Mouse (Mus musculus): ENCODE data around the gene Rnf144b.

Gene Rnf144b

DNA sequence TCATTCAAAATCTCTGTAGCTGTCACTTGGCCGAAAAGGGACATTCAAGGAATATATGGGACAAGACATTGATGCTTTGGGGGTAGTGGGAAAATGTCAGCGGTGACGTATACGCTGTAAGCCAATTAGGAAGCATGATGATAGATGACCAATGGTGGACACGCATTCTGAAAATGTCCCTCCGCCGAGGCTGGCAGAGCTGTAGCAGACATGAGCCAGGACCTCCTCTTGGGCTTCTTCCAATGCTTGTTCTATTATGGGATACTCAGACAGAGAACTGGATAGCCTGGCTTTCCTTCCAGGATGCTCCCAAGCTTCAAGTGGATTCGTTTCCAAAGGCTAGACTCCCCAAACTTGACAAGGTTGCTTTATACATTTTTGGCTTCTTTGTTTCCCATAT is 141.9 kb downstream of the Rnf144b start:
- DNase-seq (ENCODE audit: low read depth, low spot score) = no peak

DNA sequence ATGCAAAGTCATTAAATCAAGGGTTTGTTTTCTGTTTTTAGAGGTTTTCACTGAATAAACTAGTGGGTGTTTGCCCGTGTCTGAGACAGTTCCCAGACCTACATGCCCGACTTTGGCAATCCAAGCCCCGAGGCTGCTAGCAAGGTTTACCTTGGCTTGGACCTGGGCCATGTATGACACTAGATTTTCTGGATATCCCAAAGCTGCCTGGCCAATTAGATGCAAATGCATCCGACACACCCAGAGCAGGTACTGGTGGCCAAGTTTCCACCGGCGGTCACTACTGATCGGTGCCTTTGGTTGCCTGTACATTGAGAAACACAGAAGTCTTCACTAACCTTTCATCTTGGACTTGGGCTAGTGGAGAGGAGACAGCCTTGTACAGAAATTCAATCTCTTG is 144.0 kb downstream of the Rnf144b start:
- DNase-seq (ENCODE audit: low read depth, low spot score) = no peak

DNA sequence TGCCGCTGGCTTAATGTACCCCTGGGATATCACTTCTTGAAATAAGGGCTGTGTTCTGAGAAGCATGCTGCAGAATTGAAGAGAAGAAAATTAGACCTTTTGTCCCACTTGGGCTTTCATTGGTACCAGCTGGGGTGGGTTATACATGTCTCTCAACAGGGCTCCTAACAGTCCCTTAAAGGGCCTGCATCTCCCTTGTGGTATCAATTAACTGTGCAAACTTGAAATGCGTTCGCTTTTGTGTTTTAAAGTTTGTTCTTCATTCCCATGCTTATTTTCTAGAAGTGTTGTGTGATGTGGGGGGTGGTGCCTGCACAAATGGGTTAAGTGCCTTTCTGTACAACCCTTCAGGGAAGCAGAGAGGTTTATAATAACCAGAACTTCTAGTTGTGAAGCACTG is 145.8 kb downstream of the Rnf144b start:
- DNase-seq (ENCODE audit: low read depth, low spot score) = no peak

DNA sequence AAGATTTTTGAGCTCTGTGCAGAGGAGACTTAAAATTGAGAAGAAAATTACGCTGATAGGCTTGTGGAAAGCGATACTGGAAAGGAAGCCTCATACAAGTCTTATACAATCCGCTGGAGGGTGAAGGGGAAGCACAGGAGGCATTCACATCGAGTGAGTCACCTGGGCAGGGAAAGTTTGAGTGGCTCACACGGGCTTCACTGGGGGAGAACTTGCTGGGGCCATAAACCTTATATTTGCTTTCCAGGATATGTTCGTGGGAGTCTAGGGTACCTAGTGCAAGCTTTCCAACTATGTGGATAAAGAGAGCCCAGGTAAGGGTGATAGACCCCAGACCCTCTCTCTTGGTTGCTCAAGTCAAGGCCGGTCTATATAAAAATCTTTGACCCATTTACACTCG is 150.5 kb downstream of the Rnf144b start:
- no peak for DNase-seq (ENCODE audit: low read depth, low spot score)

DNA sequence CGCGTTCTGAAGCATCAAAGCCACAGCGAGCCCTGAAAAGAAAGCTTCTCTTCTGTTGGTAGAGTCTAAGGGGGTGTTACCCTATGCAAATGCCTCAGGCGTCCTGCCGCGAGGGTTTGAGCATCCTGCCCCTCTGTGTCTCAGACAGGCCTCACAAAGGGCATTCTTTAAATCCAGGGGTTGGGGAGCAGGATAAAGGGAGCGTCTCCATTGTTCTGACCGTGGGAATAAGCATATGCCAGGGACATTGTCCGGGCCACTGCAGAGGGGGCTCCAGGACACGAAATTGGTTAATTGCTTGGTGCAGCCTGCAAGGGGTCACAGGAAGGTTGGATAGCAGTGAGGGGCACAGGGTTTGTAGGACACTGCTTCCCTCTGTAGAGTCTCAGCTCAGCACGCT is 151.0 kb downstream of the Rnf144b start:
- DNase-seq (ENCODE audit: low read depth, low spot score) = no peak

DNA sequence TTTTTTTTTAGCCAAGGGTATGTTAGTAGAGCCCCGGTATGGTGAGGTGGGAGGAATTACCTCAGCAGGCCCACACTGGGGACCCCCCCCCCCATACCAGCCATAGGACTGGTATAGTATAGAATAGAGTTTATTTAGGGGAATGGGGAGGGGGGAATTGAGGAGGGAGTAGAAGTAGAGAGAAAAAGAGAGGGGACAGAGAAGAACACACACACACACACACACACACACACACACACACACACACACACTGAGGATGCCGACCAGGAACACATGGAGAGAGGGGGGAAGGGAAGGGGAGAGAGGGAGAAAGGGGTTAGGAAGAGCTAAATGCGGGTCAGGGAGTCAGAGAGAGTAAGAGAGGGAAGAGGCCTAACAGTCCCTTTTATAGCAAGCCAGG is 151.7 kb downstream of the Rnf144b start:
- no peak for DNase-seq (ENCODE audit: low read depth, low spot score)

DNA sequence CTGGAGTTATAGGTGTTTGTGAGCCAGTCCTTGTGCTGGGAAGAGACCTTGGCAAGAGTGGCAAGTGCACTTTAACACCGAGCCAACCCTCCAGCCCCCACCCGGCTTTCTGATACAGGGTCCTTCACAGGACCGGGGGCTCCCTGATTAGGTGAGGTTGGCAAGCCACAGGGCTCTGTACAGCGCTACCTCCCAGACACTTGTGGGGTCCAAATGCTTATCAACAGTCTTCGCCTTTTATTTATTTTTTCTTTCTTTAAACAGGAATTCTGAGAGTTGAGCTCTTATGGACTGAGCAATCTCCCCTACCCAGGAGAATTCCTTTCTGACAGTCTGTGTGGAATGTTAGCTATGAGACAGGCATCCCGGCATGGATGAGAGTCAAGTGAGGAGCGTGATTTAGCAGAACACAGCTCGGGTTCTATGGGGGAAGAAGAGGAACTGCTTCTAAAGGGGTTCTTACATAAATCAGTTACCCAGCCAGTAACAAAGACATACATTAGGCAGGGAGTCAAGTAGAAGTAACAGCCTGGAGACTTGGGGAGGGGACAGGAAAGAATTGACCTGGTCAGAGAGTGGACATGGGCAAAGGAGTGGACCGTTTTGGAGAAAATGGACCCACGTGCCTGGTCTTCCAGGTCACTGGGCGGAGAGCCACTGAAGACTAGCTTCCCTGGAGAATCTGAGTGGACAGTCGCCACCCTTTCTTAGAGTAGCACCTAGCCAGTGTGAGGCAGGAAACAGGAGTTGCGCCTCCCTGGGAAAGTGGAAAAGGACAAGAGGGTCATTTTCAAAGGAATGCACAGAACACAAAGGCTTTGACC is 154.8 kb downstream of the Rnf144b start:
- no peak for DNase-seq (ENCODE audit: low read depth, low spot score)

DNA sequence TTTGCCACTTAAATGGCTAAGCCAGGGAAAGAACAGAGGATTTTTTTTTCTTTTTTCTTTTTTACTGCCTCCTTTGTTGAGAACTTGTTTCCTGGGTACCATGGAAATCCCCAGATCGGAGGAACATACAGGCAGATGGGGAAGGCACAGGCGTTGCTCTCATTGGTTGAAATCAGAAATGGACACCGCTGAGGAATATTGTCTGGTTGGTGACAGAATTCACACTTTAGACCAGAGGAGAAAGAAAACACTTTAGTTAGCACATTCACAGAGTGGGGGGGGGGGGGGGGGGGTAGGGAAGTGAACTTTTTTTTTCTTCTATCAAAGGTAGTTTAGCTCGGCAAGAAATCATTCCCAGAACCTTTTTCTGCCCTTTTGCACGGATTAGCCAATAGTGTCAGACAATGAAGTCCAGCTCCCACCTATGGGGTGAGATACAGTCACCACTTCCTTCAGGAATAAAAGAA is 155.4 kb downstream of the Rnf144b start:
- no peak for DNase-seq (ENCODE audit: low read depth, low spot score)

DNA sequence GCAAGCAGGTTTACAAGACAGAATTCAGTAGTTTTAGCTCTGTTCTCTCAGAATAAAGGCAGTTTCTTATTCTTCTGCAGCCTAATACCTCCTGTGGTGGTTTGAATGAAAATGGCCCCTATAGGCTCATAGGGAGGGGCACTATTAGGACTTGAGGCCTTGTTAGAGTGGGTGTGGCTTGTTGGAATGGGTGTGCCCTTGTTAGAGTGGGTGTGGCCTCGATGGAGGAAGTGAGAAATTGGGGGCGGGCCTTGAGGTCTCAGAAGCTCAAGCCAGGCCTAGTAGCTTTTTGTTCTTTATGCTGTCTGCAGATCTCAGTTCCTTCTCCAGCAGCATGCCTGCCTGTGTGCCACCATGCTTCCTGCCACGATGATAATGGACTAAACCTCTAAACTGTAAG is 159.8 kb downstream of the Rnf144b start:
- DNase-seq (ENCODE audit: low read depth, low spot score) = no peak

DNA sequence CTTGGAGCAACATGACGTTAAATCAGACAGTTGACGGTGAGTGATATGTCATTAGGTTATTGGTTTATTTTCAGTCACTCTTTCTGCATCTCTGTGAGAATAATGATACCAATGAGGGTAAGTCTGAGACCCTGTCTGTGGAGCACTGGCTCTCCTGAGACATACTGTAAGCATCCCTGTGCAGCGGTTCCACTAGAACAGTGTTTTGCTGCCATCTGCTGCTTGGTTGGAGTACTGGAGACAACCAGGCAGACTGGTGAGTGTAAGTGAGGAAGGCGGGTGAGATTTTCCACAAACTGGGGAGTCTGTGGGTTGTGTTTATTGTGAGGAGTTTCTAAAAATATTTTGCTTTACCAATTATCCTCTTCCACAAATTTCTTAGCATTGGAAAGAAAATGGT is 166.0 kb downstream of the Rnf144b start:
- peak; percentile 45 for DNase-seq (ENCODE audit: low read depth, low spot score)

DNA sequence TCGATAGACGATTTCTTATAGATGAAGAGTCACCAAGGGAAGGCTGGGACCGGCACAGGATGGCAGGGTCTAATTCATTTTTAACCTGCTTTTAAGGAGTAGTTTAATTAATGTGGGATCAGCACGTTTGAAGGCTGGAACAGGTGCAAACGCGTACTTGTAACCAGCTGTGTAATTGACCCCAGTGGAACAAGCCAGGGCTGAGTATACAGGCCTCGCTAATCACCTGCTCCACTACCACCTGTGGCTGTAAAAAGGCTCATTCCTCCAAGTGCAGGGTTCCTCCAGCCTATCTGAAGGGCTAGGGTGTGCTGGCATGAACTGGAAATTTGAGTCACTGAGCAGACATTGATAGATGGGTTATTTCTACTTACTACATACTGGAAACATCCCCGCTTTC is 174.0 kb downstream of the Rnf144b start:
- DNase-seq (ENCODE audit: low read depth, low spot score) = no peak
